Mouse (Mus musculus): ENCODE data around the gene Cacna1d. TPM values are rescaled to one million over a fixed set of nuclear protein-coding genes. Genes with fewer than 3 reads are reported as not detected.
A peak's percentile ranks its signal among the peaks of the same experiment; 100 is the strongest.

Gene Cacna1d
- polyA plus RNA-seq, 1 experiment from 2014 or later: 4.3 TPM

DNA sequence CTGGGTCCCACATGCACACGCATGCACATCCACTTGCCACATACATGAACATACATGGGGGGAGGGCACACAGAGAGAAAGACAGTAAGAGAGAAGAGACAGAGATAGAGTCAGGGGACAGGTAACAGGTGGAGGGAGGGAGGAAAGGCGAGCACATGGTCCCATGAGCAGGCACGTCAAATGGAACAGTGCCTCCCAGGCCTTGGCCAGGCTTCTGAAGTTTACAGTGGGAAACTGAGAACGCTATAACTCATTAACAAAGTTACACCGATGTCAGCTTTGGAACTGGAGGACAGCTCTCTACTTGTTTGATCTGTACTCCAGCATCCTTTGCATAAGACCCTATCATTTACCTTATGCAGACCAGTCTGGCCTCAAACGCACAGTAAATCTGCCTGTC lies 16.8 kb downstream of the Cacna1d start:
- H3K9ac ChIP-seq (ENCODE audit: low read length): no peak overlapping the region
- no peak for ATAC-seq

DNA sequence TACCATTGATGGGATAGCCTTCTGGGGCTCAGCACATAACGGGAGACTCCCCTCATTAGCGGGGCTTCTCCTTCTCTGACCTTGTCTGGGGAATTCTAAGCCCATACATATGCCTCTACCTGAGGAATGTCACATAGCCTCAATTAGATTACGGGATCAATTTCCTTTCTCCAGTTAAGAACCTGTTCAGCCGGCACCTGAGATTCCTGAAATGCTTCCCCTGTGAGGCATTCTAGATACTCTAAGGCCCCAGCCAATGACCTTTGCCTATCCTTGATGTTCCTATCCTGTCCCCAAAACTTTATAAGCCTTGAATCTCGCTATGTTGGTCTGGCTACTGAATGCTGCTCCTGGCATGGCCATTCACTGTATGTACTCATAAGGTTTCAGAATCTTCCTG lies 17.6 kb downstream of the Cacna1d start:
- no peak for DNase-seq (ENCODE audit: low spot score)
- no peak overlapping the region for H3K4me3 ChIP-seq (ENCODE audit: low read depth, low read length)
- no peak overlapping the region for H3K4me2 ChIP-seq (ENCODE audit: low read length)
- WGBS: 61% methylated on average over 5 of the region's 5 CpGs
- no peak overlapping the region for H3K9ac ChIP-seq (ENCODE audit: low read length)
- H3K4me1 ChIP-seq (ENCODE audit: control insufficient read depth, insufficient read depth, low read length): no peaks in the 10 kb centered on the region
- no peaks in the 10 kb centered on the region for H3K27me3 ChIP-seq (replicated peaks; ENCODE audit: control insufficient read depth, insufficient read depth, low read length)
- H3K36me3 ChIP-seq (ENCODE audit: control insufficient read depth, insufficient read depth, low read length): no peaks in the 10 kb centered on the region
- no peak for ATAC-seq
- no peaks in the 10 kb centered on the region for H3K9me3 ChIP-seq (replicated peaks; ENCODE audit: control insufficient read depth, low read length)
- no peak overlapping the region for H3K27ac ChIP-seq (ENCODE audit: low read depth, low read length)

More for the DNA sequence above, 16.8 kb downstream of the Cacna1d start:
- no peaks in the 10 kb centered on the region for H3K36me3 ChIP-seq (ENCODE audit: control insufficient read depth, insufficient read depth, low read length)
- no peaks in the 10 kb centered on the region for H3K4me1 ChIP-seq (ENCODE audit: control insufficient read depth, insufficient read depth, low read length)
- no peak overlapping the region for H3K4me3 ChIP-seq (ENCODE audit: low read depth, low read length)
- no peak for DNase-seq (ENCODE audit: low spot score)
- no peak overlapping the region for H3K4me2 ChIP-seq (ENCODE audit: low read length)
- WGBS: 87% methylated on average over 6 of the region's 6 CpGs
- no peaks in the 10 kb centered on the region for H3K27me3 ChIP-seq (replicated peaks; ENCODE audit: control insufficient read depth, insufficient read depth, low read length)
- no peaks in the 10 kb centered on the region for H3K9me3 ChIP-seq (replicated peaks; ENCODE audit: control insufficient read depth, low read length)
- H3K27ac ChIP-seq (ENCODE audit: low read depth, low read length): no peak overlapping the region

DNA sequence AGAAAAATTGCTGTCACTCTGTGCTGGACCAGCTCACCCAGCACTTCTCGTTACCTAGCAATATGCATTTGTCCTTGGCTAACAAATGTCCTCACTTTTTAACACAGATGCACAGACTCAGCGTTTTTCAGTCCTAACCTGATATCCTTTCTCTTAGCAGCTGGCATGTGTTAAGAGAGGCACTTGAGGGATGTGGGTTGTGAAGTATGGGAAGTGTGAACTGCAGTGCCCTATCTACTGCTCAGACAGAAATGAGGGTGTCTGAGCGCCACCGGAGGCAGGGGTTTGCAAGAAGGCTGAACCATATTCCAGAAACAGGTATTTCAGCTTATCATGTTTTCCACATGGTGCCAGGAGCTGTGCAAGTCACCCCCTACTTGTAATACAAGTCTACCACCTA lies 27.9 kb downstream of the Cacna1d start:
- Histone ChIP-seq H3K4me3 (ENCODE audit: low read depth, low read length) (no peak overlapping the region), H3K36me3 (ENCODE audit: control insufficient read depth, insufficient read depth, low read length) (no peaks in the 10 kb centered on the region), H3K9ac (ENCODE audit: low read length) (no peak overlapping the region), H3K4me2 (ENCODE audit: low read length) (no peak overlapping the region), H3K27ac (ENCODE audit: low read depth, low read length) (no peak overlapping the region), H3K9me3 (replicated peaks; ENCODE audit: control insufficient read depth, low read length) (no peaks in the 10 kb centered on the region), H3K27me3 (replicated peaks; ENCODE audit: control insufficient read depth, insufficient read depth, low read length) (no peaks in the 10 kb centered on the region), H3K4me1 (ENCODE audit: control insufficient read depth, insufficient read depth, low read length) (no peaks in the 10 kb centered on the region)
- no peak for DNase-seq (ENCODE audit: low spot score)
- no peak for ATAC-seq
- 87% methylated on average over 4 of the region's 4 CpGs for WGBS

DNA sequence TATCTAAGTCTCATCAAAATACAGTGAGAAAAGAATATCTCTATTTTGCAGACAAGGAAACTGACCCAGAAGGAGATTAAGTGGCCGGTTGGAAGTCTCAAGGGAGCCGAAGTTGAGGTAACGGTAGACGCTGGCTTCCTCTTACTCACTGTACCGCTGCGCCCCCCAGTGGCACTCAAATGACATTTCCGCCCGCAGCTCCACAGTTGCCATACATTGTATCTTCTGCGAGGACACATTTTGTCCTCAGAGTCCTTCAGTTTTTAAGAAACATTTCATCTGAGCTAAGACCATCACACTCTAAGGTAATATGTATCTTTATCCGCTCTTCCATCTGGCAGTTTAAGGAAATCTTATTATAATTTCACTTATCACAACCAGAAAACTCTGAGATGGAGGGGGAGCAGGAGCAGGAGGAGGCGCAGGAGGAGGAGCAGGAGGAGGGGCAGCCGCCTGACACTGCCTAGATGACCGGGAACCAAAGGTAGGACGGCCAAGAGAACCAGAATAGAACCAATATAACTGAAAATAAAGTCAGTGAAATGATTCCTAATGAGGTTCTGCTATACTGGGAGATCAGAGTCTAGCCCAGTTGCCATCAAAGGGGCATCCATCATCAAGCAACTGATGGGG lies 31.2 kb downstream of the Cacna1d start:
- 5% methylated on average over 14 of the region's 14 CpGs for WGBS
- peak; percentile 23; the same call in 1 of the 2 replicates for ATAC-seq
- Histone ChIP-seq H3K4me2 (ENCODE audit: low read length) (no peak overlapping the region), H3K36me3 (ENCODE audit: control insufficient read depth, insufficient read depth, low read length) (no peaks in the 10 kb centered on the region), H3K27ac (ENCODE audit: low read depth, low read length) (no peak overlapping the region), H3K4me3 (ENCODE audit: low read depth, low read length) (no peak overlapping the region), H3K9ac (ENCODE audit: low read length) (no peak overlapping the region), H3K9me3 (replicated peaks; ENCODE audit: control insufficient read depth, low read length) (no peaks in the 10 kb centered on the region), H3K27me3 (replicated peaks; ENCODE audit: control insufficient read depth, insufficient read depth, low read length) (no peaks in the 10 kb centered on the region), H3K4me1 (ENCODE audit: control insufficient read depth, insufficient read depth, low read length) (no peaks in the 10 kb centered on the region)
- peak; percentile 86 for DNase-seq (ENCODE audit: low spot score)

- no peak overlapping the region for H3K9ac ChIP-seq (ENCODE audit: low read length)
- DNase-seq (ENCODE audit: low spot score): no peak
- no peak overlapping the region for H3K27ac ChIP-seq (ENCODE audit: low read depth, low read length)
- H3K27me3 ChIP-seq (replicated peaks; ENCODE audit: control insufficient read depth, insufficient read depth, low read length): no peaks in the 10 kb centered on the region
- no peaks in the 10 kb centered on the region for H3K9me3 ChIP-seq (replicated peaks; ENCODE audit: control insufficient read depth, low read length)
- H3K4me3 ChIP-seq (ENCODE audit: low read depth, low read length): no peak overlapping the region
- no peaks in the 10 kb centered on the region for H3K4me1 ChIP-seq (ENCODE audit: control insufficient read depth, insufficient read depth, low read length)
- H3K36me3 ChIP-seq (ENCODE audit: control insufficient read depth, insufficient read depth, low read length): no peaks in the 10 kb centered on the region
- 94% methylated on average over 3 of the region's 3 CpGs for WGBS
- H3K4me2 ChIP-seq (ENCODE audit: low read length): no peak overlapping the region
- no peak for ATAC-seq
Observed at GRCm38 (mm10) chr14:30458820-30459219, 32.4 kb downstream of the Cacna1d start.

DNA sequence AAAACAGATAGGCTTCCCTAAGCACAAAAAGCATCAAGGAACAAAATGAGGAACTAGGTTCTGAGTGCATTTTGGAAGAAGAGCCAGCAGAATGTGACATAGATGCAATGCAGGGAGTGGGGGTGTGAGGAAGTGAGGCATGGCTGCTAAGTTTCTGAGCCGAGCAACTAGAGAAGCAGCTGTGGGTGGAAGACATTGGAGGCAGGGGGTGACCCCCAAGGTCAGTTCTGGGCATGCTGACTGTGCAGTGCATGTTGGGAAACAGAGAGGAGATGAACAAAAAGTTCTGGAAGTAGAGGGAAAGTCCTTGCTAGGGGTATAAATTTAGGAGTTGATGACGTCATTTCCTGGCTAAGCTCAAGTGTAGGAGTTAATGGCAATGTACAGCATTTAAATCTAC lies 33.4 kb downstream of the Cacna1d start:
- no peaks in the 10 kb centered on the region for H3K36me3 ChIP-seq (ENCODE audit: control insufficient read depth, insufficient read depth, low read length)
- no peak overlapping the region for H3K4me3 ChIP-seq (ENCODE audit: low read depth, low read length)
- no peaks in the 10 kb centered on the region for H3K27me3 ChIP-seq (replicated peaks; ENCODE audit: control insufficient read depth, insufficient read depth, low read length)
- H3K4me2 ChIP-seq (ENCODE audit: low read length): no peak overlapping the region
- no peak overlapping the region for H3K9ac ChIP-seq (ENCODE audit: low read length)
- 57% methylated on average over 2 of the region's 2 CpGs for WGBS
- ATAC-seq: no peak
- H3K4me1 ChIP-seq (ENCODE audit: control insufficient read depth, insufficient read depth, low read length): no peaks in the 10 kb centered on the region
- DNase-seq (ENCODE audit: low spot score): no peak
- no peak overlapping the region for H3K27ac ChIP-seq (ENCODE audit: low read depth, low read length)
- no peaks in the 10 kb centered on the region for H3K9me3 ChIP-seq (replicated peaks; ENCODE audit: control insufficient read depth, low read length)

DNA sequence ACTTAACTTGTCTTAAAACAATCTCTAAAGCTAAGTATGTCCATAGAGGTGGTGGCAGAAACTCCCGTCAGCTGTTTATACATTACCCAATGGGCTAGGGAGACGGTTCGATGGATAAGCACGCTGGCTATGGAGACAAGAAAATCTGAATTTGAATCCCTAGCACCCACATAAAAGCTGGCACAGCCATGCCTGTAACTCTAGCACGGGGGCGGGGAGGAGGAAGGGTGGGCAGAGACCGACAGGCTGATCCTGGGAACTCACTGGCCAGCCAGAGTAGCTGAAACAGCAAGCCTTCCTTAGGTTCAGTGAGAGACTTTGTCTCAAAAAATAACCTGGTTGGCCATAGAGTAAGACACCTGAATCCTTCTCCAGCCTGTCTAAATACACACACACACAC lies 33.8 kb downstream of the Cacna1d start:
- no peak overlapping the region for H3K27ac ChIP-seq (ENCODE audit: low read depth, low read length)
- H3K27me3 ChIP-seq (replicated peaks; ENCODE audit: control insufficient read depth, insufficient read depth, low read length): no peaks in the 10 kb centered on the region
- H3K4me1 ChIP-seq (ENCODE audit: control insufficient read depth, insufficient read depth, low read length): no peaks in the 10 kb centered on the region
- no peak overlapping the region for H3K9ac ChIP-seq (ENCODE audit: low read length)
- no peaks in the 10 kb centered on the region for H3K36me3 ChIP-seq (ENCODE audit: control insufficient read depth, insufficient read depth, low read length)
- no peaks in the 10 kb centered on the region for H3K9me3 ChIP-seq (replicated peaks; ENCODE audit: control insufficient read depth, low read length)
- DNase-seq (ENCODE audit: low spot score): no peak
- WGBS: 67% methylated on average over 7 of the region's 7 CpGs
- no peak for ATAC-seq
- no peak overlapping the region for H3K4me2 ChIP-seq (ENCODE audit: low read length)
- H3K4me3 ChIP-seq (ENCODE audit: low read depth, low read length): no peak overlapping the region

- 0 out of 2 replicates have a peak overlapping the region, but pooled peaks have one; percentile 32 for H3K9ac ChIP-seq (ENCODE audit: low read length)
- no peak overlapping the region for H3K4me3 ChIP-seq (ENCODE audit: low read depth, low read length)
- ATAC-seq (no peak), DNase-seq (ENCODE audit: low spot score) (no peak)
- no peak overlapping the region for H3K27ac ChIP-seq (ENCODE audit: low read depth, low read length)
- no peak overlapping the region for H3K4me2 ChIP-seq (ENCODE audit: low read length)
- H3K36me3 ChIP-seq (ENCODE audit: control insufficient read depth, insufficient read depth, low read length): no peaks in the 10 kb centered on the region
- no peaks in the 10 kb centered on the region for H3K27me3 ChIP-seq (replicated peaks; ENCODE audit: control insufficient read depth, insufficient read depth, low read length)
- H3K4me1 ChIP-seq (ENCODE audit: control insufficient read depth, insufficient read depth, low read length): no peaks in the 10 kb centered on the region
- 21% methylated on average over 13 of the region's 13 CpGs for WGBS
- no peaks in the 10 kb centered on the region for H3K9me3 ChIP-seq (replicated peaks; ENCODE audit: control insufficient read depth, low read length)
Observed at GRCm38 (mm10) chr14:30455801-30456595, 35.3 kb downstream of the Cacna1d start.

DNA sequence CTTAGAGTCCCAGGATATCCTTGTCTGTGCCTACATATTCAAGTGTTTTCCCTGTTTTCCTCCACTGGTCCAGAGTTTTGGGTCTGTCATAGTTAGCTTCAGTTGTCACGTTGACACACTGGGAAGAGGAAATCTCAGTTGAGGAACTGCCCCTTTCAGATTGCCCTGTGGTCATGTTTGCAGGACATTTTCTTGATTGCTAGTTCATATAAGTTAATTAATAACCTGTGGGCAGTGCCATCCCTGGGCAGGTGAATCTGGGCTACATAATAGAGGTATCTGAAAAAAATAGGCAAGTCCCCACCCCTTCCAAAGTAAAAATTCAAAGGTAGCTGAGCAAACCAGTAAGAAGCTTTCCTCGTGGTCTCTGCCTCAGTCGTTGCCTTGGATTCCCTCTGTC lies 51.3 kb downstream of the Cacna1d start:
- no peak overlapping the region for H3K9ac ChIP-seq (ENCODE audit: low read length)
- 83% methylated on average over 3 of the region's 3 CpGs for WGBS
- no peaks in the 10 kb centered on the region for H3K4me1 ChIP-seq (ENCODE audit: control insufficient read depth, insufficient read depth, low read length)
- no peak overlapping the region for H3K27ac ChIP-seq (ENCODE audit: low read depth, low read length)
- no peak for DNase-seq (ENCODE audit: low spot score)
- H3K27me3 ChIP-seq (replicated peaks; ENCODE audit: control insufficient read depth, insufficient read depth, low read length): no peaks in the 10 kb centered on the region
- no peaks in the 10 kb centered on the region for H3K36me3 ChIP-seq (ENCODE audit: control insufficient read depth, insufficient read depth, low read length)
- H3K9me3 ChIP-seq (replicated peaks; ENCODE audit: control insufficient read depth, low read length): 0 out of 2 replicates have a peak, but pooled peaks cover 6% of the 10 kb centered on the region
- no peak for ATAC-seq
- H3K4me3 ChIP-seq (ENCODE audit: low read depth, low read length): no peak overlapping the region
- H3K4me2 ChIP-seq (ENCODE audit: low read length): no peak overlapping the region
